Mouse (Mus musculus) liver, postnatal 0 days (tissue): ENCODE measurements around the gene Hexb.

Experiments used
- CTCF ChIP-seq: sonication (generic); IDR thresholded peaks from 2 replicates; pipeline ENCODE4 v1.5.1; 2016; ENCODE audit warnings: antibody characterized with exemption, low read depth
- EP300 ChIP-seq: IDR thresholded peaks from 2 replicates; pipeline ENCODE4 v1.6.1; 2016; ENCODE audit warnings: antibody characterized with exemption, low read depth, mild to moderate bottlenecking

- TF ChIP-seq CTCF: no peak
- no peak for TF ChIP-seq EP300
Measured at GRCm38 (mm10) chr13:97241787-97242280, 43.7 kb upstream of the Hexb start.
